Mouse (Mus musculus): ENCODE data around the gene Naip5. TPM values are rescaled to one million over a fixed set of nuclear protein-coding genes. Genes with fewer than 3 reads are reported as not detected.

Naip5 gene
- polyA plus RNA-seq, 1 experiment from 2014 or later = 0.34 TPM

Other genes with a start within 250 kb of the Naip5 start
- 16.2 and 18.5 TPM in 2 replicates for gene Mccc2, start 230.7 kb downstream of the Naip5 start, polyA plus RNA-seq (2015; fragmentation: Nextera tagmentation; extraction: Ambion mirVana)
- gene Bdp1, start 142.3 kb downstream of the Naip5 start, polyA plus RNA-seq (2015; fragmentation: Nextera tagmentation; extraction: Ambion mirVana) = 27.5 and 33.0 TPM in 2 replicates
- 40.5 and 48.2 TPM in 2 replicates for gene Serf1, start 138.3 kb downstream of the Naip5 start, polyA plus RNA-seq (2015; fragmentation: Nextera tagmentation; extraction: Ambion mirVana)
- 44.8 and 54.4 TPM in 2 replicates for gene Smn1, start 121.5 kb downstream of the Naip5 start, polyA plus RNA-seq (2015; fragmentation: Nextera tagmentation; extraction: Ambion mirVana)
- gene Naip2, start 44.2 kb downstream of the Naip5 start, polyA plus RNA-seq (2015; fragmentation: Nextera tagmentation; extraction: Ambion mirVana) = 0.52 and 0.54 TPM in 2 replicates
- gene Naip6, start 71.4 kb upstream of the Naip5 start, polyA plus RNA-seq (2015; fragmentation: Nextera tagmentation; extraction: Ambion mirVana) = 0.14 and 0.26 TPM in 2 replicates
- gene Naip1, start 206.5 kb upstream of the Naip5 start, polyA plus RNA-seq (2015; fragmentation: Nextera tagmentation; extraction: Ambion mirVana) = 0.06 and 0.07 TPM in 2 replicates
- 57.3 and 64.3 TPM in 2 replicates for gene Gtf2h2, start 246.3 kb upstream of the Naip5 start, polyA plus RNA-seq (2015; fragmentation: Nextera tagmentation; extraction: Ambion mirVana)